Mouse (Mus musculus) brain, embryonic 14.5 days (tissue): ENCODE results near the gene Nxph1.

Source experiments
- CTCF ChIP-seq: fragments of 200-500 bp; IDR thresholded peaks from 2 replicates; pipeline ENCODE4 v1.5.1; 2012; ENCODE audit warnings: inconsistent platforms, mild to moderate bottlenecking, moderate library complexity, borderline replicate concordance; ENCODE audit not compliant: insufficient read depth, insufficient read length; ENCODE audit errors: extremely low read depth
- POLR2A ChIP-seq: fragments of 200-500 bp; IDR thresholded peaks from 2 replicates; pipeline ENCODE4 v1.6.1; 2012; ENCODE audit warnings: mild to moderate bottlenecking, inconsistent platforms, borderline replicate concordance; ENCODE audit not compliant: poor library complexity, insufficient read depth, insufficient read length, severe bottlenecking; ENCODE audit errors: extremely low read depth

GRCm38 (mm10) chr6:8955817-8956529 lies 7.7 kb downstream of the Nxph1 start:
- TF ChIP-seq POLR2A: no peak
- TF ChIP-seq CTCF: no peak
